Mouse (Mus musculus) liver, embryonic 13.5 days (tissue): ENCODE results near the gene Gse1. TPM values are rescaled to one million over a fixed set of nuclear protein-coding genes. Genes with fewer than 3 reads are reported as not detected.

Experiments used
- ATAC-seq: fragments of 200-750 bp; cut with Nextera tagmentation; 2 replicates; pipeline ENCODE4 v1.8.0; 2017; ENCODE audit warnings: low read depth, mild to moderate bottlenecking, moderate number of reproducible peaks, moderate library complexity
- DNase-seq: peaks from one replicate; pipeline ENCODE4 v3.0.0; 2022
- H3K27ac ChIP-seq: fragments of 300-500 bp; sonication (generic); 2 replicates; pipeline ENCODE4 v1.5.1; 2015; ENCODE audit warnings: moderate library complexity, mild to moderate bottlenecking, inconsistent platforms
- H3K27me3 ChIP-seq: fragments of 300-500 bp; sonication (generic); 2 replicates; pipeline ENCODE4 v1.6.1; 2015; ENCODE audit warnings: mild to moderate bottlenecking, inconsistent platforms
- H3K36me3 ChIP-seq: fragments of 300-500 bp; sonication (generic); 2 replicates; pipeline ENCODE4 v1.6.1; 2015; ENCODE audit warnings: mild to moderate bottlenecking, inconsistent platforms
- H3K4me1 ChIP-seq: fragments of 300-500 bp; sonication (generic); replicated peaks from 2 replicates; pipeline ENCODE4 v1.6.1; 2015; ENCODE audit warnings: inconsistent platforms
- H3K4me2 ChIP-seq: fragments of 300-500 bp; sonication (generic); 2 replicates; pipeline ENCODE4 v1.6.1; 2015; ENCODE audit warnings: inconsistent platforms, mild to moderate bottlenecking, moderate library complexity
- H3K4me3 ChIP-seq: fragments of 300-500 bp; sonication (generic); replicated peaks from 2 replicates; pipeline ENCODE4 v1.5.1; 2015; ENCODE audit warnings: mild to moderate bottlenecking, inconsistent platforms
- H3K9ac ChIP-seq: fragments of 300-500 bp; sonication (generic); 2 replicates; pipeline ENCODE4 v1.6.1; 2015; ENCODE audit warnings: mild to moderate bottlenecking, inconsistent platforms
- H3K9me3 ChIP-seq: fragments of 300-500 bp; sonication (generic); replicated peaks from 2 replicates; pipeline ENCODE4 v1.6.1; 2016; ENCODE audit warnings: inconsistent platforms
- WGBS: fragments of 180-500 bp; shearing (Covaris S2); methylation state at CpG from one replicate; pipeline ENCODE4 v1.1.7; 2015; ENCODE audit not compliant: insufficient replicate concordance; 5-methylcytosine and 5-hydroxymethylcytosine counted together
- polyA plus RNA-seq: library from polyadenylated mRNA; unstranded; fragments of >200 nt; fragmentation: Nextera tagmentation; extraction: Ambion mirVana; gene quantifications from 2 replicates; pipeline ENCODE4 v1.2.1, GENCODE M21; 2015

The Gse1 gene
- polyA plus RNA-seq, 1 experiment from 2014 or later = 8.3 TPM

DNA sequence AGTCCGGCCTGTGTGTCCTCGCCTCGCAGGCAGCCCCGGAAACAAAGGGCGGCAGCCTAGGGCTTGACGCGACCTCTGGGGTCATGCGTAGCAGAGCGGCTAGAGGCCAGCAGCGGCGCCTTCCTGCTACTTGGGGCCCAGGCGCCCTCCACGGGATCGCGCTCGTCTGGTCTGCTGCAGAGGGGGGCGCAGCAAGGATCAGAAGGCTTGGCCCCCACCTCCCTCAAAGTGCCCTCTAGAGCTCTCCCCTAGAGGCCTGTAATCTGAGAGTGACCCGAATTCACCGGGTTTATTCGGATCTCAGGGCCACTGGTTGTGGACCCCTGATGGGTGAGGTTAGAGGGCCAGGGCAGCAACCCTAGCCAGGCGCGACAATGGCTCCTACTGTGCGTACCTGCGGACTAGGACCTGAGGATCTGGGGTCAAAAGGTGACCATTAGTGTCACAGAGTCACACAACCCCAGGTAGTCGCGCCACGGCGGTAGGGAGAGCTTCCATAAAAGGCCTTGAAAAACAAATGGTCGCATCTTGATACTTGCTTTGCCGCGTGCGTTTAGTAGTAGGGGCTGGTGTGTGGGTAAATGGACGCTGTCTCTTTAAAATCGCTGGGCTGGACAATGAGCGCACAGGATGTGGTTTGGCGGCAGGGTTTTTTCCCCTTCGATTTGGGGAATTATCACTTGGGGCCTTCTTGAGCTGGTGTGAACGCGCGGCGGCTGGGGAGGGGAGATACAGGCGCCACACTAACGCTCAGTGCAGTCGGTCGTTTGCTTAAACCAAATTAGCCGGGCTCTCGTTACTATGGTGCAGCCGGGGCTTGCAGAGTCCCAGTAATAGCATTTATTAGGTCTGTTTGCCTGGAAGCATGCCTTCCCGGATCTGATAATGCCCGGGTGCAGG, 258.5 kb downstream of the Gse1 start:
- under 1% methylated on average over 50 of the region's 50 CpGs for WGBS

DNA sequence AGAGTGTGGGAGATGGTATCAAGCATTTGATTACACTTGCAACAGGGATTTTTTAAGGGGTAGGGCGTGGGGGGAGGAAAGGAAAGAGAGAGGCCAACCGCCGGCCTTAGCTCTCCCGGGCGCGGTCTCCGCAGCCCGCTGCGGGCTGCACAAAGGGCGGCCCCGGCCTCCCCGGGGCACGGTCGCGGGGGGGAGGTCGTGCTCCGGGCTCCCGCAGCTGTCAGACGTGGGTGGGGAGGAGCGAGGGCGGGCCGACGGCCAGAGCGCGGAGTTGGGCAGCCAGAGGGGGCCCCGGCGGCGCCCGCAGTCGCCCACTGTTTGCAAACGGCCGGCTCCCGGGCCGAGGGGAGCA, 259.1 kb downstream of the Gse1 start:
- Histone ChIP-seq H3K4me1 (peaks cover 76% of the 10 kb centered on the region), H3K27ac (peak overlapping the region; percentile 99), H3K4me2 (peak overlapping the region; percentile 92), H3K4me3 (peak overlapping the region; percentile 99), H3K36me3 (peaks cover 6% of the 10 kb centered on the region; the same call in 1 of the 2 replicates), H3K9ac (peak overlapping the region; percentile 98), H3K27me3 (no peaks in the 10 kb centered on the region), H3K9me3 (no peaks in the 10 kb centered on the region)
- DNase-seq (no peak), ATAC-seq (peak; percentile 26)
- WGBS = 1% methylated on average over 33 of the region's 34 CpGs

More for the DNA sequence above, 258.5 kb downstream of the Gse1 start:
- Histone ChIP-seq H3K27me3 (no peaks in the 10 kb centered on the region), H3K9ac (peak overlapping the region; percentile 98), H3K4me2 (peak overlapping the region; percentile 92), H3K4me3 (peak overlapping the region; percentile 99), H3K27ac (peak overlapping the region; percentile 99), H3K4me1 (peaks cover 76% of the 10 kb centered on the region), H3K36me3 (peaks cover 6% of the 10 kb centered on the region; the same call in 1 of the 2 replicates), H3K9me3 (no peaks in the 10 kb centered on the region)
- DNase-seq = peak; percentile 84
- ATAC-seq = peak; percentile 60

DNA sequence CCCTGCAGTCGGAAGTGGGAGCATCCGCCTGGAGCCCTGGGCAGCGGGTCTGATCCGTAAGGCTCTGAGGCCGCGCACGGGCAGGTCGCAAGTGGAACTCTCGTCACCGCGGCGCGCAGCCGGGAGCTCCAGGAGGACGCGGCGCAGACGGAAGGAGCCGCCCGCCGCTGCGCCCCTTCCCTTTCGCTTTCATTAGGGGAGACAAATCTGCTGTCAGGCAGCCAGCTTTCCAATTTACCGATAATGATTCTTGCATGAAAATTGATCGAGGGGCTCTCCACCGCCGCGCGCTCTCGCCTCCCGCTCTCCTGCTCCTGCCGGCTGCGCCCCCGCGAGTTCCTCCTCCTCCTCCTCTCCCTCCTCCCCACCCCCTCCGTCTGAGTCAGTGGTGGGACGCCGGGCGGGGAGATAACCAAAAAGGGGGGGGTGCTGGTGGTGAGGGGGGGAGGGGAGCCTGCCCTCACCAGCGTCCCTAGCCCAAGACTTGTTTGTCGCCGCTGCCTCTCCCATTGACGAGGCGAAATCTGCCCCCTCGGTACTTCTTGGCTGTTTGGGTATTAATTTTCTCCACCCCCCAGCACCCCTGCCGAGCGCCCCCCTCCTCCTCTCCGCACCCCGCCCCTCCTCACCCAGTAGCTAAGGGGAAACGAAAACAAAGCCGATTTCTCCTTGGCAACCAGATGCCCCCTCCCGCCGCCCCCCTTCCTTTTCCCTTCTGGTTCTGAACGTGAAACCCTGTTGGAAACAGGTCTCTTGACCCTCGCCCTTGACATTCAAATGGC, 259.7 kb downstream of the Gse1 start:
- Histone ChIP-seq H3K36me3 (peaks cover 6% of the 10 kb centered on the region; the same call in 1 of the 2 replicates), H3K27me3 (no peaks in the 10 kb centered on the region), H3K4me1 (peaks cover 77% of the 10 kb centered on the region), H3K9me3 (no peaks in the 10 kb centered on the region), H3K4me3 (peak overlapping the region; percentile 99), H3K9ac (peak overlapping the region; percentile 98), H3K27ac (peak overlapping the region; percentile 99), H3K4me2 (peak overlapping the region; percentile 92)
- DNase-seq = peak; percentile 73
- WGBS = under 1% methylated on average over 47 of the region's 55 CpGs
- ATAC-seq = peak; percentile 44

DNA sequence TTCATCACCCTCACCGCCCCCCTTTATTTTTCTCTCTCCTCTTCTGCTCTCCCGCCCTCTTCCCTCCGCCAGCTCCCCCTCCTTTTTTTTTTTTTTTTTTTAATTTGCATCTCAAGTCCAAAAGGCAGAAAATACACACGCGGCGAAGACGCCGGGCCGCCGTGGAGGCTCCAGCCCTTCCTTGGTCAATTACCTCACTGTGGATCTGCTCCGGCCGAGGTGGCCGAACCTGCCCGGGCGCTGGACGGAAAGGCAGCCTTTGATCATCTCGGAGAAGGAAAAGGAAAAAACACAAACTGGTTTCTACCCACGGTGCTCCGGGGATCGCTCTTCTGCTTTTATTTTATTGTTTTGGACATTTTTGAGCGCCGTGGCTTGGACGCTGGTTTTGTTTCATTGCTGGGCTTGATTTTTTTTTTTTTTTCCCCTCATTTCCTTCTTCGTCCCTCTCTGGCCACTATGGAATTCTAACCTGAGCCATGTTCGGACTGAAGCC, 260.4 kb downstream of the Gse1 start:
- peaks cover 79% of the 10 kb centered on the region for H3K4me1 ChIP-seq
- under 1% methylated on average over 25 of the region's 25 CpGs for WGBS
- H3K27me3 ChIP-seq = no peaks in the 10 kb centered on the region
- ATAC-seq (no peak), DNase-seq (no peak)
- H3K9me3 ChIP-seq = no peaks in the 10 kb centered on the region
- H3K36me3 ChIP-seq = peaks cover 6% of the 10 kb centered on the region; the same call in 1 of the 2 replicates
- peak overlapping the region; percentile 92 for H3K4me2 ChIP-seq
- peak overlapping the region; percentile 99 for H3K27ac ChIP-seq
- peak overlapping the region; percentile 99 for H3K4me3 ChIP-seq
- peak overlapping the region; percentile 98 for H3K9ac ChIP-seq

- DNase-seq (no peak), ATAC-seq (no peak)
- H3K9me3 ChIP-seq = no peaks in the 10 kb centered on the region
- H3K9ac ChIP-seq = peak overlapping the region; percentile 98
- peak overlapping the region; percentile 99 for H3K4me3 ChIP-seq
- H3K27me3 ChIP-seq = no peaks in the 10 kb centered on the region
- peaks cover 6% of the 10 kb centered on the region; the same call in 1 of the 2 replicates for H3K36me3 ChIP-seq
- peak overlapping the region; percentile 99 for H3K27ac ChIP-seq
- peak overlapping the region; percentile 92 for H3K4me2 ChIP-seq
- 1% methylated on average over 73 of the region's 73 CpGs for WGBS
- peaks cover 79% of the 10 kb centered on the region for H3K4me1 ChIP-seq
Measured at GRCm38 (mm10) chr8:120489142-120489754, 261.0 kb downstream of the Gse1 start.

DNA sequence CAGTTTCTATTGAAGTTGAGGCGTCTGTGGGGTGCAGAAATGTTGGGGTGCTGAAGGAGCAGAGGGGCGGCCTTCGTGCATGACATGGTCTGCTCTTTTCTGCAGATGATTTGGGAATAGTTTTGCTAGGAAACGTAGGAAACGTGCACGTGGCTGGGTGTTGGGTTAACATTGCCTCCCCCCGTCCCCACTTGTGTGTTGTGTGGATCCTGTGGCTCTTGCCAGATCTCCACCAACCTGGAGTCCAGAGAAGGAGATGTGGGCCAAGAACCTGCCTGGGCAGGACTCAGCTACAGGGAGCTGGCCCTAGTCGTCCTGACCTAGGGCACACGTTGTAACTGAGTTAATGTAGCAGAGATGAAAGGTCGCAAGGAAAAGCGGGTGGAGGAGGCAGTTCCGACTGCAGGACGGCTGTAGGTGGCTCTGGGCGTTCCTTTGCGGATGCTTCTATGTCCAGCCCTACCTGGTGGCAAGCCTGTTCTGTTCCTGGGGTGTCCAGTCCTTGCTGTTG, 261.6 kb downstream of the Gse1 start:
- H3K9ac ChIP-seq = peak overlapping the region; percentile 98
- peaks cover 79% of the 10 kb centered on the region for H3K4me1 ChIP-seq
- H3K9me3 ChIP-seq = no peaks in the 10 kb centered on the region
- peak overlapping the region; percentile 92 for H3K4me2 ChIP-seq
- WGBS = under 1% methylated on average over 15 of the region's 15 CpGs
- ATAC-seq = no peak
- peak overlapping the region; percentile 99 for H3K27ac ChIP-seq
- H3K36me3 ChIP-seq = peaks cover 8% of the 10 kb centered on the region; the same call in 1 of the 2 replicates
- peak overlapping the region; percentile 99 for H3K4me3 ChIP-seq
- no peak for DNase-seq
- H3K27me3 ChIP-seq = no peaks in the 10 kb centered on the region

- no peak for ATAC-seq
- no peaks in the 10 kb centered on the region for H3K9me3 ChIP-seq
Measured at GRCm38 (mm10) chr8:120490354-120491141, 262.3 kb downstream of the Gse1 start.

GRCm38 (mm10) chr8:120491166-120491793, 263.0 kb downstream of the Gse1 start:
- DNase-seq (no peak), ATAC-seq (no peak)
- H3K9ac ChIP-seq = peak overlapping the region; percentile 98
- no peaks in the 10 kb centered on the region for H3K9me3 ChIP-seq
- H3K36me3 ChIP-seq = peaks cover 11% of the 10 kb centered on the region; the same call in 1 of the 2 replicates
- peaks cover 79% of the 10 kb centered on the region for H3K4me1 ChIP-seq
- no peaks in the 10 kb centered on the region for H3K27me3 ChIP-seq
- H3K4me2 ChIP-seq = peak overlapping the region; percentile 92
- peak overlapping the region; percentile 99 for H3K27ac ChIP-seq
- peak overlapping the region; percentile 99 for H3K4me3 ChIP-seq
- 41% methylated on average over 5 of the region's 5 CpGs for WGBS

More at GRCm38 (mm10) chr8:120490354-120491141, 262.3 kb downstream of the Gse1 start:
- peaks cover 79% of the 10 kb centered on the region for H3K4me1 ChIP-seq
- 4% methylated on average over 12 of the region's 12 CpGs for WGBS
- peak overlapping the region; percentile 99 for H3K4me3 ChIP-seq
- peak overlapping the region; percentile 98 for H3K9ac ChIP-seq
- no peak for DNase-seq
- peaks cover 11% of the 10 kb centered on the region; the same call in 1 of the 2 replicates for H3K36me3 ChIP-seq
- no peaks in the 10 kb centered on the region for H3K27me3 ChIP-seq
- peak overlapping the region; percentile 92 for H3K4me2 ChIP-seq
- H3K27ac ChIP-seq = peak overlapping the region; percentile 99

- 45% methylated on average over 14 of the region's 14 CpGs for WGBS
- H3K4me3 ChIP-seq = peak overlapping the region; percentile 99
- peak overlapping the region; percentile 98 for H3K9ac ChIP-seq
Measured at GRCm38 (mm10) chr8:120492193-120492880, 264.1 kb downstream of the Gse1 start.

More at GRCm38 (mm10) chr8:120492193-120492880, 264.1 kb downstream of the Gse1 start:
- Histone ChIP-seq H3K4me2 (peak overlapping the region; percentile 92), H3K4me1 (peaks cover 79% of the 10 kb centered on the region), H3K27me3 (no peaks in the 10 kb centered on the region), H3K36me3 (peaks cover 11% of the 10 kb centered on the region; the same call in 1 of the 2 replicates), H3K9me3 (no peaks in the 10 kb centered on the region), H3K27ac (peak overlapping the region; percentile 99)
- ATAC-seq = no peak
- DNase-seq = no peak
